Mouse (Mus musculus): ENCODE results near the gene Sema4d. TPM values are rescaled to one million over a fixed set of nuclear protein-coding genes. Genes with fewer than 3 reads are reported as not detected.

Sema4d gene
- total and polyA plus RNA-seq, 2 experiments from 2014 or later: 11.6 to 18.2 TPM

GRCm38 (mm10) chr13:51815865-51816504 is 22.4 kb upstream of the Sema4d start:
- Histone ChIP-seq H3K9me3 (replicated peaks; ENCODE audit: control insufficient read depth, low read length) (no peaks in the 10 kb centered on the region), H3K27me3 (ENCODE audit: control insufficient read depth, insufficient read depth, low read length) (no peaks in the 10 kb centered on the region), H3K27ac (ENCODE audit: low read depth) (peak overlapping the region; percentile 36), H3K4me2 (ENCODE audit: low read depth, low read length) (no peak overlapping the region), H3K36me3 (replicated peaks; ENCODE audit: control insufficient read depth, insufficient read depth, low read length) (no peaks in the 10 kb centered on the region), H3K4me3 (ENCODE audit: low read depth, low read length) (no peak overlapping the region), H3K9ac (replicated peaks; ENCODE audit: low read depth, low read length) (no peak overlapping the region), H3K4me1 (ENCODE audit: control insufficient read depth, insufficient read depth) (peaks cover 10% of the 10 kb centered on the region)
- 45% methylated on average over 9 of the region's 9 CpGs for WGBS
- TF ChIP-seq CTCF (IDR thresholded peaks at IDR 0.05; ENCODE audit: low read depth): peak; percentile 25; the same call in 1 of the 2 replicates
- no peak for TF ChIP-seq EP300 (IDR thresholded peaks at IDR 0.05; ENCODE audit: low read depth)
- ATAC-seq (ENCODE audit: insufficient read depth, low read depth): peak; percentile 49
- DNase-seq (ENCODE audit: low spot score): no peak

GRCm38 (mm10) chr13:51814646-51815045 is 21.1 kb upstream of the Sema4d start:
- Histone ChIP-seq H3K4me3 (ENCODE audit: low read depth, low read length) (no peak overlapping the region), H3K9me3 (replicated peaks; ENCODE audit: control insufficient read depth, low read length) (no peaks in the 10 kb centered on the region), H3K27ac (ENCODE audit: low read depth) (no peak overlapping the region), H3K4me2 (ENCODE audit: low read depth, low read length) (no peak overlapping the region), H3K36me3 (replicated peaks; ENCODE audit: control insufficient read depth, insufficient read depth, low read length) (no peaks in the 10 kb centered on the region), H3K4me1 (ENCODE audit: control insufficient read depth, insufficient read depth) (peaks cover 10% of the 10 kb centered on the region), H3K27me3 (ENCODE audit: control insufficient read depth, insufficient read depth, low read length) (no peaks in the 10 kb centered on the region), H3K9ac (replicated peaks; ENCODE audit: low read depth, low read length) (no peak overlapping the region)
- TF ChIP-seq CTCF (IDR thresholded peaks at IDR 0.05; ENCODE audit: low read depth) (no peak), EP300 (IDR thresholded peaks at IDR 0.05; ENCODE audit: low read depth) (no peak)
- whole genome bisulfite sequencing: 91% methylated on average over 6 of the region's 6 CpGs
- ATAC-seq (ENCODE audit: insufficient read depth, low read depth): no peak
- no peak for DNase-seq (ENCODE audit: low spot score)

GRCm38 (mm10) chr13:51813621-51814615 is 20.4 kb upstream of the Sema4d start:
- ATAC-seq (ENCODE audit: insufficient read depth, low read depth): no peak
- H3K27ac ChIP-seq (ENCODE audit: low read depth): no peak overlapping the region
- no peak for TF ChIP-seq CTCF (IDR thresholded peaks at IDR 0.05; ENCODE audit: low read depth)
- TF ChIP-seq EP300 (IDR thresholded peaks at IDR 0.05; ENCODE audit: low read depth): no peak
- H3K4me2 ChIP-seq (ENCODE audit: low read depth, low read length): no peak overlapping the region
- H3K9me3 ChIP-seq (replicated peaks; ENCODE audit: control insufficient read depth, low read length): no peaks in the 10 kb centered on the region
- no peak overlapping the region for H3K4me3 ChIP-seq (ENCODE audit: low read depth, low read length)
- no peaks in the 10 kb centered on the region for H3K27me3 ChIP-seq (ENCODE audit: control insufficient read depth, insufficient read depth, low read length)
- 53% methylated on average over 10 of the region's 10 CpGs for WGBS
- H3K36me3 ChIP-seq (replicated peaks; ENCODE audit: control insufficient read depth, insufficient read depth, low read length): no peaks in the 10 kb centered on the region
- H3K4me1 ChIP-seq (ENCODE audit: control insufficient read depth, insufficient read depth): peaks cover 10% of the 10 kb centered on the region
- no peak for DNase-seq (ENCODE audit: low spot score)
- H3K9ac ChIP-seq (replicated peaks; ENCODE audit: low read depth, low read length): no peak overlapping the region

GRCm38 (mm10) chr13:51808141-51808540 is 14.6 kb upstream of the Sema4d start:
- ATAC-seq (ENCODE audit: insufficient read depth, low read depth) (no peak), DNase-seq (ENCODE audit: low spot score) (no peak)
- no peaks in the 10 kb centered on the region for H3K27me3 ChIP-seq (ENCODE audit: control insufficient read depth, insufficient read depth, low read length)
- H3K9me3 ChIP-seq (replicated peaks; ENCODE audit: control insufficient read depth, low read length): no peaks in the 10 kb centered on the region
- no peaks in the 10 kb centered on the region for H3K36me3 ChIP-seq (replicated peaks; ENCODE audit: control insufficient read depth, insufficient read depth, low read length)
- H3K27ac ChIP-seq (ENCODE audit: low read depth): no peak overlapping the region
- no peak overlapping the region for H3K9ac ChIP-seq (replicated peaks; ENCODE audit: low read depth, low read length)
- no peaks in the 10 kb centered on the region for H3K4me1 ChIP-seq (ENCODE audit: control insufficient read depth, insufficient read depth)
- TF ChIP-seq CTCF (IDR thresholded peaks at IDR 0.05; ENCODE audit: low read depth) (no peak), EP300 (IDR thresholded peaks at IDR 0.05; ENCODE audit: low read depth) (no peak)
- H3K4me2 ChIP-seq (ENCODE audit: low read depth, low read length): no peak overlapping the region
- H3K4me3 ChIP-seq (ENCODE audit: low read depth, low read length): no peak overlapping the region
- 37% methylated on average over 12 of the region's 12 CpGs for WGBS

GRCm38 (mm10) chr13:51806220-51806619 is 12.7 kb upstream of the Sema4d start:
- Histone ChIP-seq H3K4me1 (ENCODE audit: control insufficient read depth, insufficient read depth) (no peaks in the 10 kb centered on the region), H3K27me3 (ENCODE audit: control insufficient read depth, insufficient read depth, low read length) (no peaks in the 10 kb centered on the region), H3K9me3 (replicated peaks; ENCODE audit: control insufficient read depth, low read length) (no peaks in the 10 kb centered on the region), H3K4me3 (ENCODE audit: low read depth, low read length) (no peak overlapping the region), H3K4me2 (ENCODE audit: low read depth, low read length) (no peak overlapping the region), H3K9ac (replicated peaks; ENCODE audit: low read depth, low read length) (no peak overlapping the region), H3K36me3 (replicated peaks; ENCODE audit: control insufficient read depth, insufficient read depth, low read length) (no peaks in the 10 kb centered on the region), H3K27ac (ENCODE audit: low read depth) (no peak overlapping the region)
- 81% methylated on average over 15 of the region's 15 CpGs for WGBS
- ATAC-seq (ENCODE audit: insufficient read depth, low read depth): no peak
- DNase-seq (ENCODE audit: low spot score): no peak
- TF ChIP-seq CTCF (IDR thresholded peaks at IDR 0.05; ENCODE audit: low read depth) (no peak), EP300 (IDR thresholded peaks at IDR 0.05; ENCODE audit: low read depth) (no peak)
